Mouse (Mus musculus): ENCODE measurements around the gene Cyth2.

GRCm38 (mm10) chr7:45787642-45788041 lies 26.7 kb downstream of the Cyth2 start:
- TF ChIP-seq CTCF (IDR thresholded peaks at IDR 0.05), result no peak
- no peak for TF ChIP-seq EP300 (IDR thresholded peaks at IDR 0.05)
